Mouse (Mus musculus) layer of hippocampus, adult 2 months (tissue): ENCODE measurements at regions not wholly inside any gene's neighbourhood (a gene's known extent, or its start where the extent isn't known, plus 50 kb on each side); places are given as distances from the start of the nearest gene placed in this dataset.

Experiments
- DNase-seq, 2 experiments: peaks; one replicate each; pipeline ENCODE4 v3.0.0; 2022; ENCODE audit warnings: low spot score in 2 of 2
- H3K27ac ChIP-seq: fragments of 200-600 bp; 2 replicates; pipeline ENCODE4 v1.8.1; 2022
- H3K4me3 ChIP-seq: fragments of 200-600 bp; 2 replicates; pipeline ENCODE4 v1.8.1; 2022; ENCODE audit warnings: mild to moderate bottlenecking
- CTCF ChIP-seq: fragments of 200-600 bp; conservative IDR thresholded peaks from 2 replicates; pipeline ENCODE4 v1.8.1; 2022; ENCODE audit warnings: antibody characterized with exemption, mild to moderate bottlenecking, moderate library complexity

DNA sequence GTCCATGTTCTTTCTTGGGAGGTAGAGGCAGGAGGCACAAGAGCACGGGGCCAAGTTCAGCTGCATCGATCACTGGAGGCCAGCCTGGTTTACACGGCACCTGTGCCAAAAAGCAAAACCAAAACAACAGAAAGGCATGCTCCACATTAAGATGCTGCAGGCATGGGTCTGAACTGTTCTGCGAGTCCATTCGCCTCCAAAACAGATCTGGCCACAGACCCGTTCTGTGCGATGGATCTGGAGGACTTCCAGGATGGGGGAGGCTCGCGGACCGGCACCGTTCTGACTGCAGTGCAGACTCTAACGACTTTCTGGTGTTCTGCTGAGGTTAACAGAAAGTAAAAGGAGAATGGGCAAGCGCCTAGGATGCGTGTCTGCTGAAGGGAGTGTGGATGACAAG lies 52.3 kb downstream of the A230072I06Rik start:
- H3K4me3 ChIP-seq: no peak overlapping the region
- TF ChIP-seq CTCF: no peak
- H3K27ac ChIP-seq: peak overlapping the region; percentile 70; the same call in 1 of the 2 replicates
- DNase-seq: no peak

- no peak overlapping the region for H3K4me3 ChIP-seq
- TF ChIP-seq CTCF: no peak
- no peak for DNase-seq
- H3K27ac ChIP-seq: no peak overlapping the region
Observed at GRCm38 (mm10) chr8:12331652-12332051, 53.0 kb downstream of the A230072I06Rik start.

- Histone ChIP-seq H3K4me3 (no peak overlapping the region), H3K27ac (no peak overlapping the region)
- TF ChIP-seq CTCF: no peak
- no peak for DNase-seq
Observed at GRCm38 (mm10) chr8:12334081-12334480, 55.5 kb downstream of the A230072I06Rik start.

GRCm38 (mm10) chr8:12334605-12335004 lies 56.0 kb downstream of the A230072I06Rik start:
- Histone ChIP-seq H3K4me3 (no peak overlapping the region), H3K27ac (no peak overlapping the region)
- no peak for DNase-seq
- TF ChIP-seq CTCF: no peak

DNA sequence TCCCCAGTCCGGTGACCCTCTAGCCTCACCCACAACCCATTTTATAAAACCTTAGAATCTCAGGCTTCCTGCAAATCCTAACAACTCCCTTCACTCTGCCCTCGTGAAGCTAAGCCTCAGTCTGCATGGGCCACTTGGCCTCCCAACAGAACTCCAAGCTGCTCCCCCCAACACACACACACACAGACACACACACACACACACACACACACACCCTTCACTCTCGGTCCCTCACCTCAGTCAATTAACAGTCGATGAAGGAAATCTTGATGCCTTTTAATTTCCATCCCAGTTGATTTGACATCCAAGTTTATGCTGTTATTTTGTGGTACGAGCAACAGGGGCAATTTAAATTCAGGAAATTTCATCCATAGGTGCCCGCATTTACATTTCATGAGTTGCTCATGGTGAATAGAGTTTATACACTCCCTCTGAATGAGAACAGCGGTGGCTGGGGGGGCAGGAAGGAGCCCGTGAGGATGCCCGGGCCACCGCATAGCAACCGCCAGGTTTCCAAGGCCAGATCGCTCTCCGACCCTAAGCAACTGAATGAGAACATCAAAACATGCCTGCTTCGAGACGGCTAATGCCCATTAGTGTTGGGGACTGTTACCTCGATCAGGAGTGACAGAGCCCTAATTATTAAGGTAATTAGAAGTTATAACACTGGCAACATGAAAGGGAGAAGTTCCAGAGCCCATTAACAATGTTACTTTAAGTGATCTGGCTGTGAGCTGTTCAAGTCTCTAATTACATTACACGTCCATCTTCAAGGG lies 55.8 kb upstream of the Sox1 start:
- Histone ChIP-seq H3K4me3 (no peak overlapping the region), H3K27ac (no peak overlapping the region)
- no peak for DNase-seq
- no peak for TF ChIP-seq CTCF

- TF ChIP-seq CTCF: no peak
- DNase-seq: peak in 1 of 2 experiments; percentile 25
- Histone ChIP-seq H3K27ac (no peak overlapping the region), H3K4me3 (no peak overlapping the region)
Observed at GRCm38 (mm10) chr8:12340946-12341345, 54.1 kb upstream of the Sox1 start.
